Mouse (Mus musculus): ENCODE results near the gene Rffl. TPM values are rescaled to one million over a fixed set of nuclear protein-coding genes. Genes with fewer than 3 reads are reported as not detected.

Gene Rffl
- 12.6 and 19.7 TPM in 2 replicates for polyA plus RNA-seq (2012; rRNA removed; ENCODE audit: low replicate concordance)

GRCm38 (mm10) chr11:82871031-82871446, at the start of gene Rffl:
Rffl (minus strand) TSS chr11:82871210.

GRCm38 (mm10) chr11:82910250-82910649, 39.2 kb upstream of the Rffl start, which contains the start of gene Unc45b:
Unc45b (plus strand) TSS chr11:82910550.

GRCm38 (mm10) chr11:82907651-82908607, 36.9 kb upstream of the Rffl start, which contains the start of gene Nle1:
Nle1 (minus strand) TSS chr11:82908411.

GRCm38 (mm10) chr11:82891936-82892335, 20.9 kb upstream of the Rffl start, which contains the start of gene Fndc8:
Fndc8 (plus strand) TSS chr11:82892124.

DNA sequence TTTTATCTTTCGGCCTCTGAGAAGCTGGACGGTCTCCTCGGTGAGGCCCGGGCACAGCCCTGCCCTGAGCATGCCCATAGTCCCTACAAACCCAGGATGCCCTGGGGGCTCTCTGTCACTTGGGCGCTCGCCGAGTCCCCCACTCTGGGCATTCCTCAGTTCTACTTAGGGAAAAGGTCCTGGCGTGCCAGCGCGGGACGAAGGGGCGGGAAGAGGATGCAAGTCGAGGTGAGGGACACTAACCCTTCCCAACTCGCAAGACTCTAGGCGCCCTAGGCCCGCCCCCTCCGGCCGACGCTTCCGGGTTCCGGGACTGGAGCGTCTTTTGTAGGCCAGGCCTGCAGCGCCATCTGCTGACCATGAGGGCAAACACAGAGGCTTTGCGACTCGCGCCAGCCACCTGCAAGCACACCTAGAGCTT, 19.3 kb upstream of the Rffl start, which contains the start of gene Rad51d:
Gene Rad51d, minus strand, starts transcription at position 273 of the 421 bp plus-strand sequence.

GRCm38 (mm10) chr11:82780983-82781903, 89.8 kb downstream of the Rffl start, which contains the start of gene Lig3:
Lig3 (plus strand) TSS chr11:82781108.

GRCm38 (mm10) chr11:82763742-82764437, 107.1 kb downstream of the Rffl start, which contains the start of the genes Cct6b and Zfp830:
Cct6b (minus strand) TSS chr11:82764321.
Zfp830 (plus strand) TSS chr11:82764345.

Other genes starting within 250 kb of the Rffl start
- 0.27 and 0.31 TPM in 2 replicates for gene Cct6b, start 106.9 kb downstream of the Rffl start, polyA plus RNA-seq (2012; rRNA removed; ENCODE audit: low replicate concordance)
- gene Zfp830, start 106.9 kb downstream of the Rffl start, polyA plus RNA-seq (2012; rRNA removed; ENCODE audit: low replicate concordance) = 3.5 and 7.7 TPM in 2 replicates
- gene Lig3, start 90.1 kb downstream of the Rffl start, polyA plus RNA-seq (2012; rRNA removed; ENCODE audit: low replicate concordance) = 12.0 and 35.2 TPM in 2 replicates
- 21.9 and 36.2 TPM in 2 replicates for gene Rad51d, start 19.4 kb upstream of the Rffl start, polyA plus RNA-seq (2012; rRNA removed; ENCODE audit: low replicate concordance)
- 1.0 and 4.9 TPM in 2 replicates for gene Fndc8, start 20.9 kb upstream of the Rffl start, polyA plus RNA-seq (2012; rRNA removed; ENCODE audit: low replicate concordance)
- 23.3 and 60.5 TPM in 2 replicates for gene Nle1, start 37.2 kb upstream of the Rffl start, polyA plus RNA-seq (2012; rRNA removed; ENCODE audit: low replicate concordance)
- gene Unc45b, start 39.3 kb upstream of the Rffl start, polyA plus RNA-seq (2012; rRNA removed; ENCODE audit: low replicate concordance) = 11.4 and 20.0 TPM in 2 replicates
- gene Slfn5, start 80.1 kb upstream of the Rffl start, polyA plus RNA-seq (2012; rRNA removed; ENCODE audit: low replicate concordance) = 23.4 and 39.9 TPM in 2 replicates
- gene Slfn9, start 120.6 kb upstream of the Rffl start, polyA plus RNA-seq (2012; rRNA removed; ENCODE audit: low replicate concordance) = 0.95 and 3.2 TPM in 2 replicates
- gene Slfn8, start 149.6 kb upstream of the Rffl start, polyA plus RNA-seq (2012; rRNA removed; ENCODE audit: low replicate concordance) = 0.40 and 1.5 TPM in 2 replicates
- 7.2 and 12.0 TPM in 2 replicates for gene Slfn2, start 193.9 kb upstream of the Rffl start, polyA plus RNA-seq (2012; rRNA removed; ENCODE audit: low replicate concordance)
- gene Slfn1, start 245.6 kb upstream of the Rffl start, polyA plus RNA-seq (2012; rRNA removed; ENCODE audit: low replicate concordance) = 0.59 and 1.6 TPM in 2 replicates

Data from subcutaneous adipose tissue, adult 2 months (tissue).